Mouse (Mus musculus): ENCODE measurements around the gene Gde1.
A peak's percentile ranks its signal among the peaks of the same experiment; 100 is the strongest.

Gde1 gene

GRCm38 (mm10) chr7:118706488-118706887 is 910 bp upstream of the Gde1 start:
- DNase-seq (ENCODE audit: low spot score in 2 of 2) = no peak

- no peak for DNase-seq (ENCODE audit: low spot score in 2 of 2)
Measured at GRCm38 (mm10) chr7:118706051-118706450, 473 bp upstream of the Gde1 start.

DNA sequence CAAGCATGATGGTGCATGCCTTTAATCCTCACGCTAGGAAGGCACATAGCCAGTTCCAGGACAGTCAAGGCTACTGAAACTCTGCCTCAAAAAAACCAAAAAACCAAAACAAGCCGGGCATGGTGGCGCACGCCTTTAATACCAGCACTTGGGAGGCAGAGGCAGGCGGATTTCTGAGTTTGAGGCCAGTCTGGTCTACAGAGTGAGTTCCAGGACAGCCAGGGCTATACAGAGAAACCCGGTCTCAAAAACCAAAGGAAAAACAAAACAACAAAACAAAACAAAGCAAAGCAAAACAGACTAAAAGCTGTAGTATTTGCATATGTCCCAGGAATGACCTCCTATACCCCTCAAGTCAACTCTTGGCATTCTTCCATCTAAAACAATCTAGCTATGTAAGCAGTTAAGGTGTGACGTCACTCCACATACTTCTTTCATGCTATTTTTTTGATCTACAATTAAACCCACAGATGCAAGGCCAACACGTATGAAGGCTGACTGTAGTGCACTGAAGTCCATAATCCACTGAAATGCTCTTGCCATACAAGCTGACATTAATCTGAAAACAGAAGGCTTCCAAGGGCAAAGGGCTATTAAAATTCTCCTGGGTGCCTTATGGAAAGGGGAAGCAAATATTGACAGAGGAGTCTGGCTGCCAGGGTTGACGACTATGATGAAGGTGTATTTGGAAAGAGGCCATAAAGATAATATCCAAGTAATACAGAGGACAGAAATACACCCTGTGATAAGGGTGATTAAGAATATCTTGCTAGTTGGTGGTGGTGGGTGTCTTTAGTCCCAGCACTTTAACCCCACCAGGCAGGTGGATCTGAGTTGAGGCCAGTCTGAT is 1.4 kb downstream of the Gde1 start:
- no peak for DNase-seq (ENCODE audit: low spot score in 2 of 2)

- no peak for DNase-seq (ENCODE audit: low spot score in 2 of 2)
Measured at GRCm38 (mm10) chr7:118703144-118703561, 2.4 kb downstream of the Gde1 start.

DNA sequence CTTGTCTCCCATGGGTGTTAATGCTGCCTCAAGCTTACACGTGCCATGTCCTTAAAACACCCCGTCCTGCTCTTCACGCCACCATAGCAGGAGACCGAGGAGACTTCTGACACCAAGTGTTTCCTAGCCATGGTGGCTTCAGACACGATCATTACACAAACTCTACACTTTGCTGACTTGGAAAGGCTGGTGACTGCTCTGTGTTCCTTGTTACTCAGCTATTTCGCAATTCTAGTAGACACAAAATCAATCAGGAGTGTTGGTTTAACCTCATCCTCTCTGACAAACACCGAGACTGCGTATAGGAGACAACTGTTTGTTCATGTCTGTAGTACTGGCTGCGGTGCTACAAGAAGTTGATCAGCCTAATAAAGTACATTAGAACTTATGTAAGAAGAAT is 6.7 kb downstream of the Gde1 start:
- no peak for DNase-seq (ENCODE audit: low spot score in 2 of 2)

DNA sequence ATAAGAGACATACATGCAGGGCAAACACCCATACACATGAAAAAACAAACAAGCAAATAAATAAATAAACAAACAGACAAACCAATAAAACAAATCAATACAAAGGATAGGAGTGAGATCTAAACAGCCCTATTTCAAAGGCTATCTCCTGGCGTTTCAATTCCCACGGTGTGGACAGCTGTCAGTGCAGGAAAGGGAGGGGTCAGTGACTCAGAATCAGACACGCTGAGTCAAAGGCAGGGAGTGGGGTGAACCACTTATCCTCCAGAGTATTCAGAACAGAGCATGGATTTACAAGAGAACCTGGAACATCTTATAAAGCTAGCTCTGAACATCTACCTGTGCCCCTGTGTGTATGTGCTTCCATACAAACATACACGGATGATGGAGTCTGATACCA is 8.4 kb downstream of the Gde1 start:
- DNase-seq (ENCODE audit: low spot score in 2 of 2) = no peak

- no peak for DNase-seq (ENCODE audit: low spot score in 2 of 2)
Measured at GRCm38 (mm10) chr7:118696146-118696545, 9.4 kb downstream of the Gde1 start.

DNA sequence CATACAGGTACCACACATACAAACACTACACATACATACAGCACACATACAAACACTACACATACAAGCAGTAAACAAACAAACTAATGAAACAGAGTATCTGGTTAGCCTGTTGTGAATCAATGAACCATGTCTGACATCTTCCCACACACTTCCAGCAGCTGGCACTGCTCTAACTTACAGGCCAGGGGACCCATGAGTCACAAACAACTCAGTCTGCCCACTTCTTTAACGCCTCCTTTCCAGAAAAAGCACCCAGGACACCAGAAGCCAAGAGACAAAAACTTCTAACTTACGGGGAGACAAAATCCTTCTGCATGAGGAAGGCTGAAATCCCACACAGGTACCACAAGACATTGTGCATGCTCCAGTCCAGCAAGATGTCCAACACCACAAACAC is 14.3 kb downstream of the Gde1 start:
- no peak for DNase-seq (ENCODE audit: low spot score in 2 of 2)

GRCm38 (mm10) chr7:118689088-118689487 is 16.5 kb downstream of the Gde1 start:
- no peak for DNase-seq (ENCODE audit: low spot score in 2 of 2)

DNA sequence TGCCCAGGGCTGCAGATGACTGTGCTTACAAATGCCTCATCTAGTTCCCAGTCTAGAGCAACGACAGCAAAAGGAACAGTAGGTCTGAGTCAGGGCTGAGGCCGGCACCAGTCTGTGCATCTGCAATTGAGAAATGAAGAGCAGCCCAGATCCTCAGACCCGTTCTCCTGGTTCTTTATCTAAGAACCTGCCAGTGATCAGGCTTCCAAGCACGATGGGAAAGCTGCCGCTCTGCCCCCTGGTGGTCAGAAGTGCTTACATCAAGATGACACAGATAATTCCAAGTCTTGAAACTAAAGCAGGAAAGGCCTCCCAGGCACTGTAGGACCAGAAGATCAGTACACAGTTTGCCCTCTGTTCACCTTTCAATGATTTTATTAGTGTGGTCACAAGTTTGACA is 17.4 kb downstream of the Gde1 start:
- peak; percentile 5 to 40 for DNase-seq (ENCODE audit: low spot score in 2 of 2)

- no peak for DNase-seq (ENCODE audit: low spot score in 2 of 2)
Measured at GRCm38 (mm10) chr7:118676826-118677225, 28.8 kb downstream of the Gde1 start.

DNA sequence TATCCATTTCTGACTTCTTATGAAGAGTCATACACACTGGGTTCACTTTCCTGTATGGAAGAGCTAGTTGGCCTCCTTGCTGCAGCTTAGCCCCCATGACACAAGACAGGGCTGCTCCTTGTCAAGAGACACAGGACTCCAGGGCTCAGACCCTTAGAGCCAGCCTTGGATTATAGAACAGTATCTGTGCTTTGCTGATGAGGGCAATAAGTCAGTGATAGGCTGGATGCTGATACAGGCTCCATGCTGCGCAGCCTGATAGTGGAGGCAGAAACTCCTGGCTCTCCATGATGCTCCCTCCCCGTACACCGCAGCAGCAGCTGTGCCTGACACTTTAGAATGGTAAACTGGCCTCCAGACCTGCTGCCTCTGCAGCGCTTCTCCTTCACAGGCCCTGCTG is 35.4 kb downstream of the Gde1 start:
- no peak for DNase-seq (ENCODE audit: low spot score in 2 of 2)

DNA sequence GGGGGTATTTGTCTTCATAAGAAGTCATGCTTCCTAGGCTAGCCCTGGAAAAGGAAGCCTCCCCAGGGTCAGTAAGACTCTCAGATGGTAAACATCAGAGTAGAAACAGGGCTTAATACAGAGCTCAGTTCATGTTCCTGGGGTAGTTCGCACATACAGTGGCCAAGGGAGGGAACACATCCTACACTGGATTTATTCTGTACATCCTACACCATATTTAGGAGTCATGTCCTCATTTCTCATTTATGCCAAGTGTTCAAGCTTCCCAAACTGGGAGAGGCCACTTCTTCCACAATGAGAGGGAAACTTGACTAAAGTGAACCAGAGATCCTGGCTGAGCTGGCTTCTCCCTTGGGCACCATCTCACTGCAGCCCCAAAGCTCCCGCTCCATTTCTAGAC is 37.8 kb downstream of the Gde1 start:
- DNase-seq (ENCODE audit: low spot score in 2 of 2) = no peak

GRCm38 (mm10) chr7:118656730-118657129 is 48.8 kb downstream of the Gde1 start:
- DNase-seq (ENCODE audit: low spot score in 2 of 2) = no peak

GRCm38 (mm10) chr7:118652572-118653295 is 52.8 kb downstream of the Gde1 start:
- DNase-seq (ENCODE audit: low spot score in 2 of 2) = no peak

DNA sequence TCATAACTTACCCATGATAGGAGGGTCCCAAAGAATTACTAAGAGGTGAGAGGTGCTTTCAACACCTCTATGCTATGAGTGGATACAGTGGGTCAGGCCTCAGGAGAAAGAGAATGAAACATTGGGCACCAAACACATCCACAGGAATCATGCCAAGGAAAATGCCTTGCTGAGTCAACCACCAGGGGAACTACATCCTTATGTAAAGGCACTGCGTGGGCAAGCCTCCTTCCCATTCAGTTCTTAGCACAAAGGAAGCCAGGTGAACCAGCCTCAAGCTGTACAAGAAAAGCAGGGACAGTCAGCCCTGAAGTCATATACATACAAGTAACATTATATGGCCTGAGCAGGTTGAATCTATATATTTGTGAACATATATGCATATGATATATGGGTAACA is 54.7 kb downstream of the Gde1 start:
- no peak for DNase-seq (ENCODE audit: low spot score in 2 of 2)

GRCm38 (mm10) chr7:118650119-118650518 is 55.5 kb downstream of the Gde1 start:
- DNase-seq (ENCODE audit: low spot score in 2 of 2) = no peak

- no peak for DNase-seq (ENCODE audit: low spot score in 2 of 2)
Measured at GRCm38 (mm10) chr7:118649328-118649727, 56.2 kb downstream of the Gde1 start.

- no peak for DNase-seq (ENCODE audit: low spot score in 2 of 2)
Measured at GRCm38 (mm10) chr7:118646237-118646636, 59.3 kb downstream of the Gde1 start.

Data from natural killer cell, adult 2 months (primary cell).